8 mouse cellular contexts compared by ENCODE assay signal in genomic region chrX:10117065-10117719, GRCm38 (mm10). TPM values are rescaled to one million over a fixed set of nuclear protein-coding genes. Genes with fewer than 3 reads are reported as not detected.
A peak's percentile ranks its signal among the peaks of the same experiment; 100 is the strongest.
DNase-seq lines count a peak whose midpoint lies in the region; ATAC-seq and TF ChIP-seq lines count a peak whose summit lies in the region.

Gene Srpx (minus strand): TSS chrX:10117709.

- H3K9me3 ChIP-seq in E14TG2a.4 (ENCODE audit: low read length), result no peaks in the 10 kb centered on the region
- no peaks in the 10 kb centered on the region for H3K9me3 ChIP-seq in limb, embryonic 14.5 days (ENCODE audit: control insufficient read depth, low read length)

- DNase-seq in adrenal gland, postnatal 10 days, result peak; percentile 5
- DNase-seq in adrenal gland, postnatal 4 days (ENCODE audit: low spot score in 2 of 2), result no peak
- DNase-seq in forelimb bud, embryonic 11.5 days (ENCODE audit: low read depth, low spot score), result peak; percentile 7
- no peak for DNase-seq in limb, embryonic 14.5 days (ENCODE audit: low spot score)
- DNase-seq in urinary bladder, postnatal 36 days (ENCODE audit: low spot score in 2 of 2), result no peak
- no peak for DNase-seq in layer of hippocampus, postnatal 10 days (ENCODE audit: low spot score in 2 of 2)

- peak within 1 kb of the TSS; percentile 61 for H3K27ac ChIP-seq in limb, embryonic 14.5 days (replicated peaks; ENCODE audit: low read depth, low read length)
- H3K27ac ChIP-seq in olfactory bulb, adult 2 months (ENCODE audit: insufficient read depth, low read depth, low read length), result no peak within 1 kb of the TSS

- H3K36me3 ChIP-seq in E14TG2a.4 (ENCODE audit: insufficient read depth, low read length), result no peaks in the 10 kb centered on the region
- no peaks in the 10 kb centered on the region for H3K36me3 ChIP-seq in limb, embryonic 14.5 days (ENCODE audit: control insufficient read depth, insufficient read depth, low read length)

- peak within 1 kb of the TSS; percentile 60 for H3K4me3 ChIP-seq in E14TG2a.4 (replicated peaks; ENCODE audit: low read length)
- H3K4me3 ChIP-seq in limb, embryonic 14.5 days (replicated peaks; ENCODE audit: low read length), result peak within 1 kb of the TSS; percentile 40
- peak within 1 kb of the TSS; percentile 14; the same call in 1 of the 2 replicates for H3K4me3 ChIP-seq in olfactory bulb, adult 2 months (ENCODE audit: insufficient read depth, low read depth, low read length)

- H3K27me3 ChIP-seq in E14TG2a.4 (ENCODE audit: insufficient read depth, low read length), result peaks cover 3% of the 10 kb centered on the region; the same call in 1 of the 2 replicates
- H3K27me3 ChIP-seq in limb, embryonic 14.5 days (ENCODE audit: control insufficient read depth, insufficient read depth, low read length), result no peaks in the 10 kb centered on the region

- H3K4me2 ChIP-seq in limb, embryonic 14.5 days (replicated peaks; ENCODE audit: low read depth, low read length, severe bottlenecking), result peak within 1 kb of the TSS; percentile 52

- peaks cover 5% of the 10 kb centered on the region; the same call in 1 of the 2 replicates for H3K4me1 ChIP-seq in E14TG2a.4 (replicated peaks; ENCODE audit: low read depth, low read length)
- H3K4me1 ChIP-seq in limb, embryonic 14.5 days (ENCODE audit: control insufficient read depth, insufficient read depth, low read length), result no peaks in the 10 kb centered on the region
- H3K4me1 ChIP-seq in olfactory bulb, adult 2 months (ENCODE audit: control insufficient read depth, insufficient read depth, low read length), result peaks cover 5% of the 10 kb centered on the region; the same call in 1 of the 2 replicates

- WGBS in limb, embryonic 14.5 days, result 21% methylated on average over 16 of the region's 19 CpGs
- 26% methylated on average over 19 of the region's 19 CpGs for WGBS in olfactory bulb, adult 2 months

- peak within 1 kb of the TSS; percentile 56 for H3K9ac ChIP-seq in limb, embryonic 14.5 days (ENCODE audit: low read depth, low read length, severe bottlenecking)

- ATAC-seq in limb, embryonic 14.5 days (ENCODE audit: low FRiP score, low read depth), result peak; percentile 44; the same call in 1 of the 2 replicates

- TF ChIP-seq POLR2A in limb, embryonic 14.5 days (IDR thresholded peaks at IDR 0.05; ENCODE audit: borderline replicate concordance, extremely low read depth, insufficient read depth, insufficient read length), result no peak
- TF ChIP-seq POLR2A in olfactory bulb, adult 2 months (IDR thresholded peaks at IDR 0.05; ENCODE audit: insufficient read depth, low read depth, low read length), result no peak

- TF ChIP-seq CTCF in E14TG2a.4 (conservative IDR thresholded peaks at IDR 0.05; ENCODE audit: low read length), result no peak
- TF ChIP-seq CTCF in olfactory bulb, adult 2 months (IDR thresholded peaks at IDR 0.05; ENCODE audit: insufficient read depth, low read depth, low read length), result no peak

RNA-seq across cellular contexts. Expression of gene Srpx, which starts in this region (rescaled TPM):
- total RNA-seq in adrenal gland, postnatal 10 days (2021), result 10 to 100 TPM in 1 of 2 experiments, 1 to 10 TPM in 1; 9.7 to 10.5 TPM
- 10 to 100 TPM in 1 of 2 experiments, 1 to 10 TPM in 1; 9.4 to 11.4 TPM for total RNA-seq in adrenal gland, postnatal 4 days (2021)
- 51.0 and 59.6 TPM in 2 replicates for polyA plus RNA-seq in limb, embryonic 14.5 days (2012; rRNA removed)
- 65.1 and 67.7 TPM in 2 replicates for polyA plus RNA-seq in limb, embryonic 14.5 days (2014; fragmentation: Nextera tagmentation; extraction: Ambion mirVana)
- not detected in 2 replicates for polyA plus RNA-seq in olfactory bulb, adult 2 months (2012; ENCODE audit: insufficient read depth, insufficient read length, low replicate concordance, missing spikeins)
- 1 to 10 TPM in 1 of 2 experiments, under 1 TPM in 1; 0.73 to 1.1 TPM for total RNA-seq in layer of hippocampus, postnatal 10 days (2021)

Comparison
In these comparisons a context has a peak if more than half of its experiments do, and no peak if none do; other contexts are left out.
1. RNA of gene Srpx (total RNA-seq): 9.4 to 11.4 TPM in adrenal gland, postnatal 4 days and 9.7 to 10.5 TPM in adrenal gland, postnatal 10 days; 0.73 to 1.1 TPM in layer of hippocampus, postnatal 10 days; every median in the first group is over 4 times any median in the second.
2. RNA of gene Srpx (polyA plus RNA-seq): 51.0 to 67.7 TPM in limb, embryonic 14.5 days; not detected in olfactory bulb, adult 2 months; every median in the first group is over 10 times any median in the second.
3. DNase-seq: peak in adrenal gland, postnatal 10 days (single experiment) and forelimb bud, embryonic 11.5 days (single experiment); none in adrenal gland, postnatal 4 days (0 of 2), limb, embryonic 14.5 days (single experiment), urinary bladder, postnatal 36 days (0 of 2) and layer of hippocampus, postnatal 10 days (0 of 2).
4. Peak in every context shown above with its lines, with median percentiles within 50 percentile points of each other: H3K4me3 ChIP-seq.